Mouse (Mus musculus): ENCODE results near the gene Fbxw8. TPM values are rescaled to one million over a fixed set of nuclear protein-coding genes. Genes with fewer than 3 reads are reported as not detected.

The Fbxw8 gene
- polyA plus RNA-seq, 1 experiment from 2014 or later = 28.6 TPM

DNA sequence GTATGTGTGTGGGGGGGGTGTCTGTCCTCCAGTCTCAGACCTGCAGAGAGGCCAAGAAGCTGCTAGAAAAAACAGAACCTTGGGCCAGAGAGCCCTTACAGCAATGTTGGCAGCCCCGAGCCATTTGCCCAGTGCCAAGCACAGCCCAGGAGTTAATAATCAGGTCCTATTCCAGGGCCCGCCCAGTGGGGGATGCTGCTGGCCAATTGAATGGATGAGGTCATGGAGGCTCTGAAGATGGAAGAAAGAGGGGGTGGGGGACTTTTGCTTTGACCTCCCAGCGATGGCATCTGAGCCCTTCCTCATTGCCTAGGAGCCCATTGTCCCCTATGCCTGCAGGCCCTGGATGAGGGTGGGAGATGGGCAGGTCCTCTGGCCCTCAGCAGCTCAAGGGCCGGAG, 123.8 kb downstream of the Fbxw8 start:
- WGBS = 46% methylated on average over 4 of the region's 4 CpGs
- ATAC-seq (ENCODE audit: low FRiP score, low TSS enrichment) = no peak
- H3K36me3 ChIP-seq (ENCODE audit: control insufficient read depth, insufficient read depth, low read length) = no peaks in the 10 kb centered on the region
- H3K27ac ChIP-seq (ENCODE audit: low read depth, low read length) = no peak overlapping the region
- no peak overlapping the region for H3K9ac ChIP-seq (ENCODE audit: low read depth, low read length)
- H3K9me3 ChIP-seq (ENCODE audit: control insufficient read depth, low read length) = peaks cover 3% of the 10 kb centered on the region; the same call in 1 of the 2 replicates
- H3K4me1 ChIP-seq (ENCODE audit: control insufficient read depth, insufficient read depth, low read length) = peaks cover 19% of the 10 kb centered on the region; the same call in 1 of the 2 replicates
- H3K4me2 ChIP-seq (replicated peaks; ENCODE audit: low read depth, low read length) = no peak overlapping the region
- no peak overlapping the region for H3K4me3 ChIP-seq (ENCODE audit: low read length)
- peaks cover 34% of the 10 kb centered on the region for H3K27me3 ChIP-seq (ENCODE audit: control insufficient read depth, insufficient read depth, low read length)

DNA sequence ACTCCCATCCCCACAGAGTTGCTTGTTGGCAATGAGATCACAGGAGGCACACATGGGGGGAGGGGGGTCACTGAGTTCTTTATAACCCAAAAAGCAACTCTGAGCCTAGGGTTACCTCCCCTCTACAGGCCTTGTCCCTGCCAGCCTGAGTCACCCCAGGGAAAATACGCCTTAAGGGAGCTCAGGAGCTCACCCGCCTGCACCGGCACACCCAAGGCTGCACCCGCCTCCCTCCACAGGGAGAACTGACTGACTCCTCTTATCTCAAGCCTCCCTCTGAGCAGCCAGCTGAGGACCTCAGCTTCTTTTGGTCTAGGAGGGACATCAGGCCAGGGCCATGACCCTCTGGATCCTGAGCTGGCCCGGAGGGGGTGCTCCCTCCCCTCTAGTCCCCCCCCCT, 124.2 kb downstream of the Fbxw8 start:
- 56% methylated on average over 5 of the region's 5 CpGs for WGBS
- no peak overlapping the region for H3K27ac ChIP-seq (ENCODE audit: low read depth, low read length)
- H3K4me2 ChIP-seq (replicated peaks; ENCODE audit: low read depth, low read length) = no peak overlapping the region
- no peak overlapping the region for H3K4me3 ChIP-seq (ENCODE audit: low read length)
- no peaks in the 10 kb centered on the region for H3K36me3 ChIP-seq (ENCODE audit: control insufficient read depth, insufficient read depth, low read length)
- H3K9ac ChIP-seq (ENCODE audit: low read depth, low read length) = no peak overlapping the region
- peaks cover 3% of the 10 kb centered on the region; the same call in 1 of the 2 replicates for H3K9me3 ChIP-seq (ENCODE audit: control insufficient read depth, low read length)
- H3K4me1 ChIP-seq (ENCODE audit: control insufficient read depth, insufficient read depth, low read length) = peaks cover 19% of the 10 kb centered on the region; the same call in 1 of the 2 replicates
- peaks cover 38% of the 10 kb centered on the region for H3K27me3 ChIP-seq (ENCODE audit: control insufficient read depth, insufficient read depth, low read length)
- no peak for ATAC-seq (ENCODE audit: low FRiP score, low TSS enrichment)

DNA sequence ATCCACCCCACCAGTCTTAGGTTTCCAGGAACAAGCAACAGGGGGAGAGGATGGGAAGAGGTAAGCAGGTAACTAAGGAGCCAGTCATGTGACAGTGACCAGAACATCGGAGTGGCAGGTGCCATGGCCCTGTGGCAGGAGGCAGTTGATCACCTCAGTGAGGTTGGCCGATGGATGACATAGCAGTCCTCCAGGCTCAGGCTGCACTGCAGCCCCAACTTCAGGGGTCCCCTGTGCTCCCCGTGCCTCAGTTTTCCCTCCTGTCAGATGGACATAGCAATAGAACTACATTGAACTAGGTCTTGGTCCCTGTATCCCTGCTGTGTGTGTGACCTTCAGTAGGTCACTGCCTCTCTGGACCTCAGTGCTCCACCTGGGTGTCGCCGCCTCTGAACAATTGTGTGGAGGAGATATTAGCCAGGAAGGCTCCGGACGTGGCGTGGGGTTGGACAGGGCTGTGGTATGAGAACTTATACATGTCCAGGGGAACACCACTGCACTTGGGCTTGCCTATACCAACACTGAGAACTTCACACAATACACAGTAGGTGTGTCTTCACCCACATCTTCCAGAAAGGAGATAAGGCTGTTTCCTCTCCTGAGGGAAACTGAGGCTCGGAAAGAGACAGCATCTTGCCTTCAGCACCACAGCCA, 125.1 kb downstream of the Fbxw8 start:
- peaks cover 47% of the 10 kb centered on the region for H3K27me3 ChIP-seq (ENCODE audit: control insufficient read depth, insufficient read depth, low read length)
- no peak overlapping the region for H3K4me2 ChIP-seq (replicated peaks; ENCODE audit: low read depth, low read length)
- ATAC-seq (ENCODE audit: low FRiP score, low TSS enrichment) = no peak
- H3K9ac ChIP-seq (ENCODE audit: low read depth, low read length) = no peak overlapping the region
- H3K9me3 ChIP-seq (ENCODE audit: control insufficient read depth, low read length) = peaks cover 3% of the 10 kb centered on the region; the same call in 1 of the 2 replicates
- no peak overlapping the region for H3K27ac ChIP-seq (ENCODE audit: low read depth, low read length)
- WGBS = 88% methylated on average over 9 of the region's 9 CpGs
- H3K4me1 ChIP-seq (ENCODE audit: control insufficient read depth, insufficient read depth, low read length) = peaks cover 19% of the 10 kb centered on the region; the same call in 1 of the 2 replicates
- no peak overlapping the region for H3K4me3 ChIP-seq (ENCODE audit: low read length)
- H3K36me3 ChIP-seq (ENCODE audit: control insufficient read depth, insufficient read depth, low read length) = no peaks in the 10 kb centered on the region

DNA sequence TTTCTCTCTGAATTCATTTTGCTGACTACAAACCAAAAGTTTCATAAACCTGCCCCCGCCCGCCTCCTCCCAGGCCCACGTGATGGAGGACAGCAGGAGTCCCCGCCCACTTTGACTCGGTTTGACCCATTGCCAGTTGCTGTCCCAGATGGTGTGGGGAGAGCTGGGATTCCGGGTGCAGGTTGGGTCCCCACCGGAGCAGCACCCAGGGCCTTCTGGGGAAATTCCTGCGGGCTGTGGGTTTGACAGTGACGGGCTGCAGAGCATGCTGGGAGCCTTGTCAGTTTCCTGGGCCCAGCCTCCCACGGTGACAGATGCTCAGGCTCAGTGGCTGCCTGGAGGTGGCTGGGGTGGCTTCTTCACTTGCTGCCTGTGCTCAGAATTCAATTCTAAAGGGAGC, 125.8 kb downstream of the Fbxw8 start:
- Histone ChIP-seq H3K4me2 (replicated peaks; ENCODE audit: low read depth, low read length) (peak overlapping the region; percentile 97), H3K9me3 (ENCODE audit: control insufficient read depth, low read length) (no peaks in the 10 kb centered on the region), H3K36me3 (ENCODE audit: control insufficient read depth, insufficient read depth, low read length) (no peaks in the 10 kb centered on the region), H3K27me3 (ENCODE audit: control insufficient read depth, insufficient read depth, low read length) (peaks cover 47% of the 10 kb centered on the region), H3K27ac (ENCODE audit: low read depth, low read length) (no peak overlapping the region), H3K4me3 (ENCODE audit: low read length) (peak overlapping the region; percentile 62), H3K9ac (ENCODE audit: low read depth, low read length) (no peak overlapping the region; the same call in 1 of the 2 replicates), H3K4me1 (ENCODE audit: control insufficient read depth, insufficient read depth, low read length) (peaks cover 19% of the 10 kb centered on the region; the same call in 1 of the 2 replicates)
- WGBS = 5% methylated on average over 10 of the region's 10 CpGs
- ATAC-seq (ENCODE audit: low FRiP score, low TSS enrichment) = no peak

DNA sequence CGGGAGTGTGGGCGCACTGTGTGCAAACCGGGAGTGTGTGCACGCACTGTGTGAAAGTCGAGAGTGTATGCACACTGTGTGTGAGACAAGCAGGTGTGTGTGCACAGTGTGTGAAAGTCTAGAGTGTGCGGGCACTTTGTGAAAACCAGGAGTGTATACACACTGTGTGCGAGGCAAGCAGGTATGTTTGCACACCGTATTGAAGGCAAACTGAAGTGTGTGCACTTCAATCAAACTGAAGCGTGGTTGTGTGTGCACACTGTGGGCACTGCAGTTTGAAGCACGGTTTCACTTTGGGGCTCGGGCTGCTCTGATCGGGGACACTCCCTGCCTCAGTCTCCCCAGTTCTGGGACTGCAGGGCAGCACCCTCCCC, 126.2 kb downstream of the Fbxw8 start:
- no peaks in the 10 kb centered on the region for H3K9me3 ChIP-seq (ENCODE audit: control insufficient read depth, low read length)
- peaks cover 47% of the 10 kb centered on the region for H3K27me3 ChIP-seq (ENCODE audit: control insufficient read depth, insufficient read depth, low read length)
- no peaks in the 10 kb centered on the region for H3K36me3 ChIP-seq (ENCODE audit: control insufficient read depth, insufficient read depth, low read length)
- H3K27ac ChIP-seq (ENCODE audit: low read depth, low read length) = no peak overlapping the region
- H3K4me3 ChIP-seq (ENCODE audit: low read length) = peak overlapping the region; percentile 62
- 6% methylated on average over 12 of the region's 12 CpGs for WGBS
- 0 out of 2 replicates have a peak, but pooled peaks have one; percentile 16 for ATAC-seq (ENCODE audit: low FRiP score, low TSS enrichment)
- H3K9ac ChIP-seq (ENCODE audit: low read depth, low read length) = no peak overlapping the region
- H3K4me1 ChIP-seq (ENCODE audit: control insufficient read depth, insufficient read depth, low read length) = peaks cover 19% of the 10 kb centered on the region; the same call in 1 of the 2 replicates
- H3K4me2 ChIP-seq (replicated peaks; ENCODE audit: low read depth, low read length) = peak overlapping the region; percentile 97

DNA sequence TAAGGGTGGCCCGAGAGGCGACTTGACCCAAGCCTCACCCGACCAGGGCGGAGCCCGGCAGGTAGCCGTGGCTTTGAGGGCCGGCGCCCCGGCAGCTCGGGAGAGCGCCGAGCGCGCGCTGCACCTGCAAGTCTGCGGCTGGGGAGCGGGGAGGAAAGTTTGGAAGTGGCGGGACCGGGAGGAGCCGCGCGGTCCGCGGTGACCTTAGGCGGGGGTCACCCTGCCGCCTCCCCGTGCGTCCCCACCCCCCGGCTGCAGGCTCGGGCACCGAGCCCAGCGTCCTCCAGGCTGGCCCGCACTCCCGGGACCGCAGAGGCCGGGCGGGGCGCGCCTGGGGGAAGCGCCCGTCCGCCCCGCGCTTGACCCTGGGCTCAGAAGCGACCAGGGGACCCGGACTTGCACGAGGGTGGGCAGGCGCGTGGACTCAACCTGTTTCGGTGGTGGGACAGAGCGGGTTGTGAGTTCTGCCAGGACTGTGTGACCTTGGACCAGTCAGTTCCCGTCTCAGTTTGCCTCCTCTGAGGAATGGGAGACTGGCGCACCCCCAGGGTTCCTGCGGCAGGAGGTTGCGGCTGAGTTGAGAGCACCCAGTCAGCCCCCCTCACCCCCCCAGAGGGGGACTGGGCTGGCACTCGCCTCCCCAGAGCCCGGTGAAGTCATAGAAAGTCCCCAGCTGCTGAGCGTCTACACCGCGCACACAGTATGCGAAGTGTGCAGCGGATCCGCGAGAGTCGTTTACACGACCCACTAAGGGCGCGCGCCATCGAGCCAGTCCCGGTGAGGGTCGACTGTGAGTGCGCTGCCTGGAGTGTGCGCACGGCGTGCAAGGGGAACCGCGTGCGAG, 126.9 kb downstream of the Fbxw8 start:
- H3K27ac ChIP-seq (ENCODE audit: low read depth, low read length) = no peak overlapping the region
- H3K27me3 ChIP-seq (ENCODE audit: control insufficient read depth, insufficient read depth, low read length) = peaks cover 47% of the 10 kb centered on the region
- WGBS = 2% methylated on average over 65 of the region's 79 CpGs
- peak overlapping the region; percentile 62 for H3K4me3 ChIP-seq (ENCODE audit: low read length)
- peak overlapping the region; percentile 53 for H3K9ac ChIP-seq (ENCODE audit: low read depth, low read length)
- no peaks in the 10 kb centered on the region for H3K9me3 ChIP-seq (ENCODE audit: control insufficient read depth, low read length)
- H3K4me2 ChIP-seq (replicated peaks; ENCODE audit: low read depth, low read length) = peak overlapping the region; percentile 97
- H3K4me1 ChIP-seq (ENCODE audit: control insufficient read depth, insufficient read depth, low read length) = peaks cover 19% of the 10 kb centered on the region; the same call in 1 of the 2 replicates
- no peak; the same call in 1 of the 2 replicates for ATAC-seq (ENCODE audit: low FRiP score, low TSS enrichment)
- H3K36me3 ChIP-seq (ENCODE audit: control insufficient read depth, insufficient read depth, low read length) = no peaks in the 10 kb centered on the region

DNA sequence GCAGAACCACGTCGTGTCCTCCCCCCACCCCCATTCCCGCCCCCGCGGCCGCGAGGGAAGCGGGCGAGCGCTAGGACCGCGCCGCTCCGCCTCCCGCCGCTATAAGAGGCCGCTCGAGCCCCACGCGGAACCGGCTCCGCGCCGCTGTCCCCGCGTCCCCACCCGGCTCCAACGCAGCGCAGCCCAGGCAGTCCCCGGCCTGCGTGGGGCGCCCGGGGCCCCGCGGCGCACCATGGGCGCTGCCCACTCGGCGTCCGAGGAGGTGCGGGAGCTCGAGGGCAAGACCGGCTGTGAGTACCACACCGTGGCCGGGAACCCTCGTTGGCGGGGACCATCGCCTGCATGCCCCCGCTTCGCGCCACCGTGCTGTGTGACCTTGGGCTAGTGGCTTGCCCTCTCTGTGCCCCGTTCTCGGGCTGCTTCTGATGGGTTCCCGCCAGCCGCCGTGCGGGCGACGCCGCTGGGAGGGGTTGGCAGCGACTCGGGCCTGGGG, 127.5 kb downstream of the Fbxw8 start, which contains the start of gene Tesc:
Gene Tesc (plus strand): TSS at position 46 of the 493 bp plus-strand sequence.
- Histone ChIP-seq H3K4me2 (replicated peaks; ENCODE audit: low read depth, low read length) (peak within 1 kb of the TSS; percentile 97), H3K27ac (ENCODE audit: low read depth, low read length) (no peak within 1 kb of the TSS), H3K27me3 (ENCODE audit: control insufficient read depth, insufficient read depth, low read length) (peaks cover 47% of the 10 kb centered on the region), H3K4me3 (ENCODE audit: low read length) (peak within 1 kb of the TSS; percentile 62), H3K36me3 (ENCODE audit: control insufficient read depth, insufficient read depth, low read length) (no peaks in the 10 kb centered on the region), H3K9ac (ENCODE audit: low read depth, low read length) (peak within 1 kb of the TSS; percentile 53), H3K9me3 (ENCODE audit: control insufficient read depth, low read length) (no peaks in the 10 kb centered on the region), H3K4me1 (ENCODE audit: control insufficient read depth, insufficient read depth, low read length) (peaks cover 19% of the 10 kb centered on the region; the same call in 1 of the 2 replicates)
- peak; percentile 4; the same call in 1 of the 2 replicates for ATAC-seq (ENCODE audit: low FRiP score, low TSS enrichment)
- WGBS = 2% methylated on average over 40 of the region's 63 CpGs

DNA sequence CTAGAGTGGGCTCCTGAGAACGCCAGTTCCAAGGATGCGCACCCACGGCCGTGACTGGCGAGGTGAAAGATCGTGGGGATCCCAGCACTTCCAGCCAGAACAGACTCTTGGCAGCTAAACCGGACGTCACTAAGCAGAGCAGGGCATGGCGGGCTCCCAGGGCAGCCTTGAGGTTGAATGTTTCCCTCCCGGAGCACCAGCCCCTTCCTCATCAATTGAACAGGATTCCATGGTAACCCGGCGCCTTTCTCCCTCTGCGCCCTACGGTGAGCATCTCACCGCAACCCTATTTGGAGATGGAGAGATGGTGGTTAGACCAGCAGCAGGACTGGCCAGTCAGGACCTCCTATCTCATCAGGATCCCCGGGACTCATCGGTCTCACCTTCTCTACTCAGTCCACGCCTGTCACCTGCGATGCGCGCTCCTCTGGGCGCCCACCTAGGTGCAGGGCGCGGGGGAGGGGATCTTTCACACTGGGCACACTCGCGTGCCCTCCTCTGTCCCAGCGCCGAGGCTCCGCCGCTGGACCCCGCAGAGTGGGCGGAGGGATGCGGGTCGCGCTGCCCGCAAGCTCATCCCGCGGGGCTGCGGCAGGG, 128.1 kb downstream of the Fbxw8 start:
- Histone ChIP-seq H3K9ac (ENCODE audit: low read depth, low read length) (peak overlapping the region; percentile 53; the same call in 1 of the 2 replicates), H3K4me3 (ENCODE audit: low read length) (peak overlapping the region; percentile 62), H3K27ac (ENCODE audit: low read depth, low read length) (no peak overlapping the region), H3K27me3 (ENCODE audit: control insufficient read depth, insufficient read depth, low read length) (peaks cover 47% of the 10 kb centered on the region), H3K4me1 (ENCODE audit: control insufficient read depth, insufficient read depth, low read length) (peaks cover 19% of the 10 kb centered on the region; the same call in 1 of the 2 replicates), H3K9me3 (ENCODE audit: control insufficient read depth, low read length) (no peaks in the 10 kb centered on the region), H3K4me2 (replicated peaks; ENCODE audit: low read depth, low read length) (peak overlapping the region; percentile 97), H3K36me3 (ENCODE audit: control insufficient read depth, insufficient read depth, low read length) (no peaks in the 10 kb centered on the region)
- under 1% methylated on average over 39 of the region's 39 CpGs for WGBS
- 0 out of 2 replicates have a peak, but pooled peaks have one; percentile 9 for ATAC-seq (ENCODE audit: low FRiP score, low TSS enrichment)

Measured in kidney, embryonic 14.5 days (tissue).